Mouse (Mus musculus) layer of hippocampus, adult 8-10 months (tissue): ENCODE measurements around the gene Cabp5. TPM values are rescaled to one million over a fixed set of nuclear protein-coding genes. Genes with fewer than 3 reads are reported as not detected.
"Not testable (repeated sequence)": the region's sequence is repeated elsewhere in the genome, so short reads cannot be mapped to it uniquely, and the experiment has no call there.

Source experiments
- DNase-seq, 2 experiments: peaks; one replicate each; pipeline ENCODE4 v3.0.0; 2022; ENCODE audit warnings: low spot score in 2 of 2
- total RNA-seq, 4 experiments: library from RNA; stranded (reverse); gene quantifications; 2 replicates each; pipeline ENCODE4 v1.2.4; 2022

The Cabp5 gene
- total RNA-seq = under 1 TPM in 3 of 4 experiments, not detected in 1; 0.35 to 0.80 (median 0.80) TPM

DNA sequence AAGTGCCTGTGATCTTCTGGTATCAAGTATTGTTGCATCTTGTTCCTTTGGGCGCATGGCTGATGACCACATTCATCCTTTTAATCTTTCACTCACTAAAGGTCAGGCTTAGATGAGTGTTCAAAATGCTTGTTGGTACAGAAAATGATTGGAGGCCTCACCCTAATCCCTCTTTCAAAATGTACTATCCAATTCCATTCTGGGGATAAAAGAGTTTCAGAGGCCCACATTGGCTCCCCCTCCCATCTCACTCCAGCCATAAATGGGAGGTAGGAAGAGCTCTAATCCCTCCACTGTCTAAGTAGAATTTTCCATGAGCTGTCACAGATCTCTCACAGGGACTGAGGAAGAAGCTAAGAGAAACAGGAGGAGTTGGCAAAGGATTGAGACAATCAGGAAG lies at the start of gene Cabp5:
Gene Cabp5 (plus strand): TSS at position 301 of the 400 bp plus-strand sequence.
- no peak for DNase-seq

DNA sequence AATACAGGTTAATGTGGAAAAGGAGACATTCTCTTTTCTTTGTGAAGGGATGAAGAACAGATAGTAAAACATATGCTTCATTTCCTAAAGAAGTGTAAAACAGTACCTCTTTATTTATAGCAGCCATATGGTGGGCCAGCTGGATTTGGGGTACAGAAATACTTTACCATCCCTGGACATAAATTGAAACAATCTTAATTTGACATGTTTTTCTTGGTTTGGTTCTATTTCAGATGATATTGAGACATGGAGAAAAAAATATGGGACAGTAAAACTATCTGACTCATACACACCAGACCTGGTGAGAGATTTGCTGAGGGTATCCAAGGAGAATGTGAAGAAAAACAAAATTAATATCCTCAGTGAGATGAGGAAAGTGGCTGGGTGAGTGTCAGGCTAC lies 42.0 kb upstream of the Cabp5 start:
- DNase-seq = no peak

DNA sequence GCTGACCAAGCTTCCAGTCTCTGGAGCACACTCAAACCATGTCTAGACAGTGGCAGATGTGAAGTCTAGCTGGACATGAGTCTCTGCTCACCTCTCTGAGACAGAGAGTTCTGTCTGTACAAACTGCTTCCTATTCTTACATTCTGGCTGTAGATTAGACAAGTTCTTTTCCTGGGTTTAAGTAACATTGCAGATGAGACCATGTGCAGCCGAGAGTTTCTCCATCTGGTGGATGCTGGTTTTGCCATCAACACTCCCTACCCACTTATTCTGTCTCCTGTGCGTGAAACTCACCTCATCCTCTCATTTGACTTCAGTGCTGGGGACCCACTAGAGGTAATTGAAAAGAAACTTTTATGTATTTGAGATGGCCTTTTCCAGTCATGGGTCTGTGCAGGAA lies 17.3 kb upstream of the Cabp5 start:
- DNase-seq = no peak

DNA sequence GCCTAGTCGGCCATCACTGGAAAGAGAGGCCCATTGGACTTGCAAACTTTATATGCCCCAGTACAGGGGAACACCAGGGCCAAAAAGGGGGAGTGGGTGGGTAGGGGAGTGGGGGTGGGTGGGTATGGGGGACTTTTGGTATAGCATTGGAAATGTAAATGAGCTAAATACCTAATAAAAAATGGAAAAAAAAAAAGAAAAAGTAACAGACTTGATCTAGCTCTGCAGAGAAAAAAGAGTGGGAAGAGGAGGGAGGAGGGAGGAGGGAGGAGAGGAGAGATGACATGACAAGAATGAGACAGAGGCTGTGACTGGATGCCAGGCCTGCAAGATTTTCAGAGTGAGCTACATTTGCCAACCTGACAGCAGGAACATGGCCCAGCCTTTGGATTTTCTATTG lies 52.6 kb downstream of the Cabp5 start, which contains the start of gene Bsph1:
Gene Bsph1 (plus strand): TSS at position 301 of the 400 bp plus-strand sequence.
- DNase-seq = not testable (repeated sequence)

Other genes with a start within 250 kb of the Cabp5 start
- gene Vmn1r88, start 238.6 kb upstream of the Cabp5 start, total RNA-seq = under 1 TPM; 0.16 to 0.35 (median 0.27) TPM
- gene Vmn1r89, start 185.1 kb upstream of the Cabp5 start, total RNA-seq = not detected
- gene Lig1, start 120.8 kb upstream of the Cabp5 start, total RNA-seq = 10 to 100 TPM in 2 of 4 experiments, 1 to 10 TPM in 2; 7.6 to 10.1 (median 9.3) TPM
- 10 to 100 TPM; 15.2 to 18.8 (median 17.9) TPM for gene Zswim9, start 119.4 kb upstream of the Cabp5 start, total RNA-seq
- gene Pla2g4c, start 73.5 kb upstream of the Cabp5 start, total RNA-seq = under 1 TPM; 0.12 to 0.32 (median 0.15) TPM
- gene Bsph1, start 52.7 kb downstream of the Cabp5 start, total RNA-seq = not detected
- not detected for gene Bsph2, start 172.9 kb downstream of the Cabp5 start, total RNA-seq
- not detected for gene Sult2a5, start 225.8 kb downstream of the Cabp5 start, total RNA-seq